Mouse (Mus musculus) embryonic facial prominence, embryonic 14.5 days (tissue): ENCODE data around the gene Fam155a. TPM values are rescaled to one million over a fixed set of nuclear protein-coding genes. Genes with fewer than 3 reads are reported as not detected.

Experiments used
- ATAC-seq: fragments of 200-750 bp; cut with Nextera tagmentation; 2 replicates; pipeline ENCODE4 v1.8.0; 2017; ENCODE audit warnings: low read depth, moderate number of reproducible peaks, moderate TSS enrichment
- DNase-seq: peaks from one replicate; pipeline ENCODE4 v3.0.0-alpha.2; 2015; ENCODE audit warnings: low spot score
- H3K27ac ChIP-seq: fragments of 300-500 bp; sonication (generic); replicated peaks from 2 replicates; pipeline ENCODE4 v1.5.1; 2014; ENCODE audit warnings: low read depth, mild to moderate bottlenecking, low read length, moderate library complexity
- H3K27me3 ChIP-seq: fragments of 300-500 bp; sonication (generic); replicated peaks from 2 replicates; pipeline ENCODE4 v1.6.1; 2014; ENCODE audit warnings: low read length; ENCODE audit not compliant: control insufficient read depth, insufficient read depth
- H3K36me3 ChIP-seq: fragments of 300-500 bp; sonication (generic); 2 replicates; pipeline ENCODE4 v1.6.1; 2014; ENCODE audit warnings: low read length, mixed read lengths; ENCODE audit not compliant: control insufficient read depth, insufficient read depth
- H3K4me1 ChIP-seq: fragments of 300-500 bp; sonication (generic); 2 replicates; pipeline ENCODE4 v1.6.1; 2014; ENCODE audit warnings: antibody characterized with exemption, low read length; ENCODE audit not compliant: control insufficient read depth, insufficient read depth
- H3K4me2 ChIP-seq: fragments of 300-500 bp; sonication (generic); 2 replicates; pipeline ENCODE4 v1.6.1; 2014; ENCODE audit warnings: low read depth, mild to moderate bottlenecking, low read length, moderate library complexity, mixed read lengths
- H3K4me3 ChIP-seq: fragments of 300-500 bp; sonication (generic); 2 replicates; pipeline ENCODE4 v1.5.1; 2014; ENCODE audit warnings: low read depth, mild to moderate bottlenecking, low read length
- H3K9ac ChIP-seq: fragments of 300-500 bp; sonication (generic); 2 replicates; pipeline ENCODE4 v1.6.1; 2014; ENCODE audit warnings: low read depth, mild to moderate bottlenecking, low read length, moderate library complexity, mixed read lengths
- H3K9me3 ChIP-seq: fragments of 300-500 bp; sonication (generic); 2 replicates; pipeline ENCODE4 v1.6.1; 2016; ENCODE audit warnings: low read length; ENCODE audit not compliant: control insufficient read depth
- WGBS: fragments of 180-500 bp; shearing (Covaris S2); extraction: QIAGEN DNeasy Blood & Tissue Kit; methylation state at CpG from one replicate; pipeline ENCODE4 v1.1.7; 2014; 5-methylcytosine and 5-hydroxymethylcytosine counted together
- polyA plus RNA-seq: library from polyadenylated mRNA; unstranded; fragments of >200 nt; fragmentation: Nextera tagmentation; extraction: Ambion mirVana; gene quantifications from 2 replicates; pipeline ENCODE4 v1.2.1, GENCODE M21; 2014

The Fam155a gene
- polyA plus RNA-seq, 1 experiment from 2014 or later: 1.0 TPM

- no peak for ATAC-seq
- DNase-seq: no peak
Observed at GRCm38 (mm10) chr8:9180686-9181315, 590.2 kb downstream of the Fam155a start.

DNA sequence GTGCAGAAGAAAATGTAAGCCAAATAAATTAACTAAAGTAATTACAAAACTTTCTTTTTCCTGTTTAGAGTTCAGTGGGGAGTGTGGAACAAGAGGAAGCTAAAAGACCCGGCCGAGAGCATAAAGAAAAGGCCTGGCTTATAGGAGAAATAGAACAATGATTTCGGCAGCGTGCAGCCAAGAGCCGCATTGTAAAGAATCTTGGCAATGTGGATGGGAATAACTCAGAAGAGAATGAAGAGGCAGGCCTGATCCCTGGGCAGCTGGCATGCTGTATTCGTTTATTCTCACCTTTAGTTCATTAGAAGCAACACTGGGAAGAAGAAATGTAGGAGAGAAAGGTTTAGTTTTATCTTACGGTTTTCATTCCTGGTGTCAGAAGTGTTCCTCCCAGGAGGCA, 594.0 kb downstream of the Fam155a start:
- DNase-seq: no peak
- Histone ChIP-seq H3K4me3 (no peak overlapping the region), H3K27me3 (no peaks in the 10 kb centered on the region), H3K4me1 (no peaks in the 10 kb centered on the region), H3K9ac (no peak overlapping the region), H3K4me2 (no peak overlapping the region), H3K36me3 (no peaks in the 10 kb centered on the region), H3K27ac (no peak overlapping the region), H3K9me3 (no peaks in the 10 kb centered on the region)
- 64% methylated on average over 7 of the region's 7 CpGs for WGBS
- ATAC-seq: no peak

More at GRCm38 (mm10) chr8:9180686-9181315, 590.2 kb downstream of the Fam155a start:
- Histone ChIP-seq H3K9ac (no peak overlapping the region), H3K4me2 (no peak overlapping the region), H3K27me3 (no peaks in the 10 kb centered on the region), H3K9me3 (no peaks in the 10 kb centered on the region), H3K4me3 (no peak overlapping the region), H3K4me1 (no peaks in the 10 kb centered on the region), H3K27ac (no peak overlapping the region), H3K36me3 (no peaks in the 10 kb centered on the region)
- WGBS: 82% methylated on average over 17 of the region's 17 CpGs

DNA sequence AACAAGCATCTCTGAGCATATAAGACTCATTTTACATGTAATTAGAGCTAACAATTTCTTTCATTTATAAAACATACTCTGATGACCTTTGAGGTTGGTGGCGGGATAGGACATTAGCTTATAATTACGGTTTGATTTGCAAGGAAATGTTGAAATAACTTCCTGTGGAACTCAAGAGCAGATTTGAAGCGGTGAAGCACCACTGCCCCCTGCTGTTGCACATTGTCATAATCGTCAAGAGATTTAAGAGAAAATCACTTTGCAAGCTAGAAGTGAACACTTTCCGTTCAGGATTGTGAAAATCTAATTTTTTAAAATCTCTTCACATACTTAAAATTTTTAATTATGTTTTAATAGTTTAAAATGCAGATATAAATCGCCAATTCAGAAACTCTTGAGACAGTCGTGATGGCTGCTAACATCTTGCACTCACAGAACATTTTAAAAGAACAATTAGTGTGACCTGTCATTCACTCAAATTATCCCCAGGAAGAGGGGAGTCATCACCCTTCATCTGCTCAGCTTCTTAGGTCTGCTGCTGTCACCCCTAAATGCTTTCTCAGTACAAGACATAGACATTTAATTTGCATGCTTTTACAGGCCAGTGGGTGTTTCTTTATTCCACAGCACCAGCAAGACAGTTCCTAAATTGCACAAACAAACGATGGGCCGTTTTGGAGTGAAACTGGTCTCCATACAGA, 595.9 kb downstream of the Fam155a start:
- Histone ChIP-seq H3K9ac (no peak overlapping the region), H3K4me1 (no peaks in the 10 kb centered on the region), H3K9me3 (no peaks in the 10 kb centered on the region), H3K4me2 (no peak overlapping the region; the same call in 1 of the 2 replicates), H3K36me3 (no peaks in the 10 kb centered on the region), H3K27ac (no peak overlapping the region), H3K27me3 (no peaks in the 10 kb centered on the region), H3K4me3 (no peak overlapping the region)
- ATAC-seq (no peak), DNase-seq (peak; percentile 86)
- WGBS: 22% methylated on average over 9 of the region's 9 CpGs

GRCm38 (mm10) chr8:9171848-9172247, 599.1 kb downstream of the Fam155a start:
- ATAC-seq: no peak
- Histone ChIP-seq H3K4me1 (no peaks in the 10 kb centered on the region), H3K27ac (no peak overlapping the region), H3K9ac (no peak overlapping the region), H3K36me3 (no peaks in the 10 kb centered on the region), H3K4me3 (no peak overlapping the region), H3K27me3 (no peaks in the 10 kb centered on the region), H3K9me3 (no peaks in the 10 kb centered on the region), H3K4me2 (no peak overlapping the region)
- 70% methylated on average over 5 of the region's 5 CpGs for WGBS
- no peak for DNase-seq

GRCm38 (mm10) chr8:9167995-9168394, 603.0 kb downstream of the Fam155a start:
- Histone ChIP-seq H3K4me3 (no peak overlapping the region), H3K4me2 (no peak overlapping the region), H3K27ac (no peak overlapping the region), H3K4me1 (no peaks in the 10 kb centered on the region), H3K9ac (no peak overlapping the region), H3K9me3 (no peaks in the 10 kb centered on the region), H3K36me3 (no peaks in the 10 kb centered on the region), H3K27me3 (no peaks in the 10 kb centered on the region)
- WGBS: 59% methylated on average over 10 of the region's 10 CpGs
- ATAC-seq (no peak), DNase-seq (peak; percentile 57)

GRCm38 (mm10) chr8:9161606-9162005, 609.4 kb downstream of the Fam155a start:
- ATAC-seq: no peak
- no peaks in the 10 kb centered on the region for H3K27me3 ChIP-seq
- DNase-seq: no peak

GRCm38 (mm10) chr8:9159322-9159721, 611.6 kb downstream of the Fam155a start:
- no peak overlapping the region for H3K27ac ChIP-seq
- DNase-seq (no peak), ATAC-seq (no peak)
- H3K9me3 ChIP-seq: no peaks in the 10 kb centered on the region
- no peaks in the 10 kb centered on the region for H3K4me1 ChIP-seq
- H3K9ac ChIP-seq: no peak overlapping the region
- no peak overlapping the region for H3K4me2 ChIP-seq
- 58% methylated on average over 7 of the region's 7 CpGs for WGBS
- H3K27me3 ChIP-seq: no peaks in the 10 kb centered on the region
- no peaks in the 10 kb centered on the region for H3K36me3 ChIP-seq
- H3K4me3 ChIP-seq: no peak overlapping the region

More at GRCm38 (mm10) chr8:9161606-9162005, 609.4 kb downstream of the Fam155a start:
- Histone ChIP-seq H3K27ac (no peak overlapping the region), H3K4me3 (no peak overlapping the region), H3K4me1 (no peaks in the 10 kb centered on the region), H3K9ac (no peak overlapping the region), H3K36me3 (no peaks in the 10 kb centered on the region), H3K9me3 (no peaks in the 10 kb centered on the region), H3K4me2 (no peak overlapping the region)
- 68% methylated on average over 4 of the region's 4 CpGs for WGBS

GRCm38 (mm10) chr8:9158652-9159051, 612.3 kb downstream of the Fam155a start:
- Histone ChIP-seq H3K36me3 (no peaks in the 10 kb centered on the region), H3K27me3 (no peaks in the 10 kb centered on the region), H3K4me3 (no peak overlapping the region), H3K4me2 (no peak overlapping the region), H3K4me1 (no peaks in the 10 kb centered on the region), H3K27ac (no peak overlapping the region), H3K9ac (no peak overlapping the region), H3K9me3 (no peaks in the 10 kb centered on the region)
- DNase-seq: no peak
- ATAC-seq: no peak
- WGBS: 53% methylated on average over 13 of the region's 13 CpGs
